Mouse (Mus musculus): ENCODE measurements around the gene Ear10.
"Not testable (repeated sequence)": the region's sequence is repeated elsewhere in the genome, so short reads cannot be mapped to it uniquely, and the experiment has no call there.

DNA sequence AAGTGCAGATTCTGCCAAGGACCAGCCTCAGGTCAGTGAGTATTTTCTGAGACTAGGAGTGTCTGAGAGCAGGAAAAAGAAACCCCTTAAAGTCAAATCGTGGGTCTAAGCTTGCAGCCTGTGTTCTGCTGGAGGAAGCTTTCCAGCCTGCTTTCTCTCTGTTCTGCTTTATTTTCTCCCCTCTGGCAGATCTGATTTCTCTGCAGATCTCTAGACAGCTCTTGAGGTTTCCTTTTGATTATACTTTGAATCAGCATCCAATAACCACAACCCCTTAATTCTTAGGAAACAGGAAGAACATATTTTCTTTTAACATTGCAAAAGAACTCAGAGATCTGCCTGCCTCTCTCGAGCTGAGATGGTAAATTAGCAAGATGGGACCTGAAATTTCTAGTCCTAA, 30.0 kb upstream of the Ear10 start:
- TF ChIP-seq CTCF, EP300 (IDR thresholded peaks at IDR 0.05; ENCODE audit: low read depth): not testable (repeated sequence)
